ENCODE assay signal across 7 mouse cellular contexts in genomic region chr7:66300680-66301079, GRCm38 (mm10).
A peak's percentile ranks its signal among the peaks of the same experiment; 100 is the strongest.
DNase-seq lines count a peak whose midpoint lies in the region; ATAC-seq and TF ChIP-seq lines count a peak whose summit lies in the region.

No protein-coding gene starts in this region.

- POLR2A ChIA-PET in Patski (lab: Charles Lee): interaction anchor here (0.6 kb wide), 1 partner anchor 873 kb away, joined by 3 read pairs; no protein-coding TSS in a partner anchor

- no peak overlapping the region for H3K27ac ChIP-seq in forebrain, embryonic 16.5 days (ENCODE audit: low read length)
- no peak overlapping the region for H3K27ac ChIP-seq in hindbrain, embryonic 14.5 days
- no peak overlapping the region for H3K27ac ChIP-seq in midbrain, embryonic 13.5 days
- H3K27ac ChIP-seq in small intestine, adult 2 months (ENCODE audit: insufficient read depth, low read depth, low read length): no peak overlapping the region

- 7% methylated on average over 5 of the region's 5 CpGs for WGBS in forebrain, embryonic 16.5 days
- 7% methylated on average over 5 of the region's 5 CpGs for WGBS in hindbrain, embryonic 14.5 days
- 3% methylated on average over 5 of the region's 5 CpGs for WGBS in midbrain, embryonic 13.5 days
- WGBS in small intestine, adult 2 months: 15% methylated on average over 5 of the region's 5 CpGs

- H3K4me3 ChIP-seq in forebrain, embryonic 16.5 days (replicated peaks; ENCODE audit: low read length): no peak overlapping the region
- H3K4me3 ChIP-seq in hindbrain, embryonic 14.5 days (replicated peaks; ENCODE audit: low read length): no peak overlapping the region
- H3K4me3 ChIP-seq in midbrain, embryonic 13.5 days (replicated peaks): no peak overlapping the region
- H3K4me3 ChIP-seq in small intestine, adult 2 months (ENCODE audit: low read depth, low read length): no peak overlapping the region

- H3K36me3 ChIP-seq in forebrain, embryonic 16.5 days (ENCODE audit: control insufficient read depth, insufficient read depth): no peaks in the 10 kb centered on the region
- H3K36me3 ChIP-seq in hindbrain, embryonic 14.5 days (replicated peaks; ENCODE audit: control insufficient read depth, insufficient read depth): no peaks in the 10 kb centered on the region
- no peaks in the 10 kb centered on the region for H3K36me3 ChIP-seq in midbrain, embryonic 13.5 days
- peaks cover 56% of the 10 kb centered on the region for H3K36me3 ChIP-seq in small intestine, adult 2 months (ENCODE audit: control insufficient read depth, insufficient read depth, low read length)

- DNase-seq in Patski (ENCODE audit: low read depth, low spot score): peak; percentile 46
- peak; percentile 79 for DNase-seq in cerebellum, adult 11 months
- peak; percentile 88 for DNase-seq in hindbrain, embryonic 14.5 days (ENCODE audit: low spot score)
- DNase-seq in left cerebral cortex, postnatal 10 days (ENCODE audit: extremely low spot score in 1 of 2, low spot score in 2 of 2): peak; percentile 67 to 90

- in situ Hi-C loops in Patski (cut with MboI; ENCODE audit: low pct_unique_long_range_greater_than_20kb): loop anchor here (5.0 kb wide), 1 partner anchor 193 kb away; the partner anchor contains the start of gene Chsy1

- no peak for TF ChIP-seq POLR2A in small intestine, adult 2 months (IDR thresholded peaks at IDR 0.05; ENCODE audit: low read depth, low read length)

- no peak overlapping the region for H3K4me2 ChIP-seq in forebrain, embryonic 16.5 days (ENCODE audit: low read length)
- H3K4me2 ChIP-seq in hindbrain, embryonic 14.5 days (replicated peaks): no peak overlapping the region
- no peak overlapping the region for H3K4me2 ChIP-seq in midbrain, embryonic 13.5 days (replicated peaks)

- peak; percentile 90 for TF ChIP-seq CTCF in Patski (IDR thresholded peaks at IDR 0.05)
- TF ChIP-seq CTCF in small intestine, adult 2 months (IDR thresholded peaks at IDR 0.05; ENCODE audit: extremely low read depth, insufficient read length, insufficient replicate concordance, low read depth, low read length): peak; percentile 92

- no peak for ATAC-seq in Patski
- peak; percentile 74 for ATAC-seq in forebrain, embryonic 16.5 days
- peak; percentile 67 for ATAC-seq in hindbrain, embryonic 14.5 days (ENCODE audit: low FRiP score)
- peak; percentile 77 for ATAC-seq in midbrain, embryonic 13.5 days

- H3K9me3 ChIP-seq in forebrain, embryonic 16.5 days (ENCODE audit: control insufficient read depth, low read length): no peaks in the 10 kb centered on the region
- H3K9me3 ChIP-seq in hindbrain, embryonic 14.5 days (ENCODE audit: control insufficient read depth, low read length): no peaks in the 10 kb centered on the region
- H3K9me3 ChIP-seq in midbrain, embryonic 13.5 days: no peaks in the 10 kb centered on the region

- H3K27me3 ChIP-seq in Patski: no peaks in the 10 kb centered on the region
- H3K27me3 ChIP-seq in forebrain, embryonic 16.5 days (replicated peaks; ENCODE audit: control insufficient read depth, insufficient read depth, low read length): no peaks in the 10 kb centered on the region
- H3K27me3 ChIP-seq in hindbrain, embryonic 14.5 days (ENCODE audit: control insufficient read depth, insufficient read depth, low read length): no peaks in the 10 kb centered on the region
- 0 out of 2 replicates have a peak, but pooled peaks cover 4% of the 10 kb centered on the region for H3K27me3 ChIP-seq in midbrain, embryonic 13.5 days
- H3K27me3 ChIP-seq in small intestine, adult 2 months (ENCODE audit: control insufficient read depth, insufficient read depth, low read length): no peaks in the 10 kb centered on the region

- peaks cover 4% of the 10 kb centered on the region for H3K4me1 ChIP-seq in forebrain, embryonic 16.5 days (replicated peaks; ENCODE audit: control insufficient read depth, insufficient read depth, low read length)
- H3K4me1 ChIP-seq in hindbrain, embryonic 14.5 days (replicated peaks; ENCODE audit: control insufficient read depth, insufficient read depth, low read length): no peaks in the 10 kb centered on the region
- H3K4me1 ChIP-seq in midbrain, embryonic 13.5 days (replicated peaks): peaks cover 17% of the 10 kb centered on the region
- no peaks in the 10 kb centered on the region for H3K4me1 ChIP-seq in small intestine, adult 2 months (ENCODE audit: control insufficient read depth, insufficient read depth, insufficient read length, low read length)

- intact Hi-C loops in left cerebral cortex, postnatal 10 days (cut with DNase I): loop anchor here (1.0 kb wide), 1 partner anchor 198 kb away; no protein-coding TSS in a partner anchor

- H3K9ac ChIP-seq in forebrain, embryonic 16.5 days (replicated peaks; ENCODE audit: low read depth, low read length): no peak overlapping the region
- H3K9ac ChIP-seq in hindbrain, embryonic 14.5 days: no peak overlapping the region
- H3K9ac ChIP-seq in midbrain, embryonic 13.5 days (replicated peaks): no peak overlapping the region

- CTCF ChIA-PET in Patski (lab: Charles Lee): interaction anchor here (0.6 to 3.1 kb wide), 8 partner anchors 9 to 199 kb away, joined by 3 to 21 read pairs (median 4); partner anchors contain the start of gene Lrrk1
